Mouse (Mus musculus) kidney, adult 2 months (tissue): ENCODE measurements at regions not wholly inside any gene's neighbourhood (a gene's known extent, or its start where the extent isn't known, plus 50 kb on each side); places are given as distances from the start of the nearest gene placed in this dataset.

Source experiments
- CTCF ChIP-seq: fragments of 200-500 bp; conservative IDR thresholded peaks from 2 replicates; pipeline ENCODE4 v1.5.1; 2011; ENCODE audit warnings: low read depth, mild to moderate bottlenecking, control low read depth, low read length, moderate library complexity, mixed read lengths; ENCODE audit not compliant: insufficient read depth, insufficient read length
- POLR2A ChIP-seq: fragments of 200-500 bp; IDR thresholded peaks from one replicate; pipeline ENCODE4 v1.6.1; 2011; ENCODE audit warnings: low read depth, low read length, control low read depth

DNA sequence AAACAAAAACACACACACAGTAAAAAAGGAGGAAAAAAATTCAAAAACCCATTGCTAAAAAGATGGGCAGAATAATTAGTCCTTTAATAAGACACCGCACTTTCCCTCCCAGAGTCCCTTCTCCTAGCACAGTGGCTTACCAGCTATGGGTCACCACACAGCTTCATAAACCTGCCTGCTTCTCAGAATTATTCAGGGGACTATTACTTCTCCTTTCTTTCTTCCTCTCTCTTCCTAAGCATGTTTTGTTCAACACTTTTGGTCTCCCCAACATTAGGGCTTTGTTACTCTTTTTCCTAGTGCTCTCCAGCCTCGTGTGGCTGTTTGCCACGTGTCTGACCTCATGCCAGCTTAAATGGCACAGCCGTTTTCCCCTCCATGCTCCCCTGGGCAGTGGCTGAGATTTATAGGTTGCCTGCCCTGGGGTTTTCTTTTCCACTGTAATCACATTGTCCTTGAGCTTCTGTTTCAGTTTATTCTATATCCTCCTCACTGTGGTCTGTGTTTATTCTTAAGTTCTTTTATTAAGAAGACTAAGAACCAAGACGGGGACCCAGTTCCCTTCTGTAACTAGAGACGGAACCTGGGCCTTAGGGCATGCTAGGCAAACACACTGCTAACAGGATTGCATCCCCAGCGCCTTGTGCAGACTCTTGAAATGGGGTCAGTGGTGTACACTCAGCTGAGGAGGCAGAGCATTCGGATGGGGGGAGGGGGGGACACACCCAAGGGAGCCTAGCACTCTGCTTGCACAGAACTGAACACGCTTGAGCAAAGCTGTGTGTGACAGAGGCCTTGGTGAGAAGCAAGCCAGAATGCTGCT lies 54.2 kb upstream of the Hdhd5 start:
- no peak for TF ChIP-seq CTCF
- no peak for TF ChIP-seq POLR2A
